ENCODE assay signal across 17 mouse cellular contexts in genomic region chr2:50186711-50187405, GRCm38 (mm10).
DNase-seq lines count a peak whose midpoint lies in the region; ATAC-seq and TF ChIP-seq lines count a peak whose summit lies in the region.
"Had no signal": no experiment of that assay in that cellular context is flagged by ENCODE, and none has a peak within 500 bp of the region (broad histone marks: within the 10 kb centered on the region; RNA-seq: fewer than 3 reads in every experiment).

No protein-coding gene starts in this region.

- H3K27me3 ChIP-seq in heart, embryonic 11.5 days (ENCODE audit: control insufficient read depth, insufficient read depth, low read length) = no peaks in the 10 kb centered on the region
- no peaks in the 10 kb centered on the region for H3K27me3 ChIP-seq in stomach, embryonic 14.5 days (ENCODE audit: control insufficient read depth, insufficient read depth, low read length)
- H3K27me3 ChIP-seq in stomach, postnatal 0 days (ENCODE audit: control insufficient read depth, insufficient read depth, low read length) = no peaks in the 10 kb centered on the region
- no peaks in the 10 kb centered on the region for H3K27me3 ChIP-seq in kidney, postnatal 0 days (ENCODE audit: insufficient read depth, low read length)
- no peaks in the 10 kb centered on the region for H3K27me3 ChIP-seq in liver, postnatal 0 days (ENCODE audit: insufficient read depth, low read length)
- H3K27me3 ChIP-seq: heart, embryonic 15.5 days; hindbrain, embryonic 12.5 days; midbrain, embryonic 15.5 days; neural tube, embryonic 12.5 days had no signal

- peaks cover 9% of the 10 kb centered on the region for H3K4me1 ChIP-seq in heart, embryonic 11.5 days (ENCODE audit: control insufficient read depth, insufficient read depth, low read length)
- H3K4me1 ChIP-seq in stomach, embryonic 14.5 days (ENCODE audit: control insufficient read depth, insufficient read depth, low read length) = no peaks in the 10 kb centered on the region
- H3K4me1 ChIP-seq in stomach, postnatal 0 days (replicated peaks; ENCODE audit: control insufficient read depth, insufficient read depth) = no peaks in the 10 kb centered on the region
- peaks cover 8% of the 10 kb centered on the region; the same call in 1 of the 2 replicates for H3K4me1 ChIP-seq in kidney, postnatal 0 days (replicated peaks; ENCODE audit: insufficient read depth, low read length)
- no peaks in the 10 kb centered on the region for H3K4me1 ChIP-seq in liver, postnatal 0 days (ENCODE audit: insufficient read depth)
- H3K4me1 ChIP-seq: neural tube, embryonic 12.5 days had no signal

- DNase-seq in heart, postnatal 10 days = no peak
- no peak for DNase-seq in stomach, postnatal 0 days (ENCODE audit: low spot score)
- peak; percentile 47 for DNase-seq in kidney, postnatal 0 days (ENCODE audit: low spot score)
- peak; percentile 19 for DNase-seq in right cerebral cortex, postnatal 4 days
- DNase-seq in adrenal gland, postnatal 14 days = no peak
- no peak for DNase-seq in liver, postnatal 0 days
- DNase-seq: adrenal gland, postnatal 25 days; cerebellum, postnatal 25 days; retina, postnatal 1 day had no signal

- intact Hi-C loops in heart, postnatal 10 days (cut with DNase I) = no loop called here

- H3K27ac ChIP-seq in heart, embryonic 11.5 days (ENCODE audit: low read depth, low read length) = no peak overlapping the region
- no peak overlapping the region for H3K27ac ChIP-seq in stomach, embryonic 14.5 days (ENCODE audit: low read length)
- H3K27ac ChIP-seq in stomach, postnatal 0 days (replicated peaks) = no peak overlapping the region
- H3K27ac ChIP-seq in kidney, postnatal 0 days = no peak overlapping the region
- no peak overlapping the region for H3K27ac ChIP-seq in liver, postnatal 0 days (ENCODE audit: low read depth)
- H3K27ac ChIP-seq: heart, embryonic 15.5 days; hindbrain, embryonic 12.5 days; macrophage; midbrain, embryonic 15.5 days; neural tube, embryonic 12.5 days had no signal

- no peak for TF ChIP-seq EP300 in stomach, postnatal 0 days (optimal IDR thresholded peaks at IDR 0.05)
- no peak for TF ChIP-seq EP300 in liver, postnatal 0 days (IDR thresholded peaks at IDR 0.05; ENCODE audit: low read depth)

- no peaks in the 10 kb centered on the region for H3K9me3 ChIP-seq in heart, embryonic 11.5 days (replicated peaks; ENCODE audit: control insufficient read depth, low read length)
- H3K9me3 ChIP-seq in stomach, embryonic 14.5 days (ENCODE audit: control insufficient read depth, low read depth, low read length) = no peaks in the 10 kb centered on the region
- no peaks in the 10 kb centered on the region for H3K9me3 ChIP-seq in stomach, postnatal 0 days (ENCODE audit: control insufficient read depth, low read length)
- no peaks in the 10 kb centered on the region for H3K9me3 ChIP-seq in kidney, postnatal 0 days (replicated peaks; ENCODE audit: low read length)
- H3K9me3 ChIP-seq in liver, postnatal 0 days (ENCODE audit: low read length) = no peaks in the 10 kb centered on the region
- H3K9me3 ChIP-seq: heart, embryonic 15.5 days; hindbrain, embryonic 12.5 days; midbrain, embryonic 15.5 days; neural tube, embryonic 12.5 days had no signal

- no peak overlapping the region for H3K4me3 ChIP-seq in heart, embryonic 11.5 days (ENCODE audit: low read depth, low read length)
- no peak overlapping the region for H3K4me3 ChIP-seq in stomach, embryonic 14.5 days (ENCODE audit: low read depth, low read length)
- no peak overlapping the region for H3K4me3 ChIP-seq in stomach, postnatal 0 days (ENCODE audit: low read depth, low read length)
- no peak overlapping the region for H3K4me3 ChIP-seq in kidney, postnatal 0 days (replicated peaks; ENCODE audit: low read depth, low read length)
- no peak overlapping the region for H3K4me3 ChIP-seq in liver, postnatal 0 days (ENCODE audit: low read depth, low read length)
- H3K4me3 ChIP-seq: heart, embryonic 15.5 days; hindbrain, embryonic 12.5 days; midbrain, embryonic 15.5 days; neural tube, embryonic 12.5 days had no signal

- H3K9ac ChIP-seq in heart, embryonic 11.5 days (ENCODE audit: low read depth, low read length) = no peak overlapping the region
- no peak overlapping the region for H3K9ac ChIP-seq in stomach, embryonic 14.5 days (replicated peaks; ENCODE audit: low read depth, low read length)
- no peak overlapping the region for H3K9ac ChIP-seq in stomach, postnatal 0 days (ENCODE audit: low read length)
- H3K9ac ChIP-seq in kidney, postnatal 0 days (ENCODE audit: low read depth, low read length) = no peak overlapping the region
- H3K9ac ChIP-seq in liver, postnatal 0 days (replicated peaks) = no peak overlapping the region
- H3K9ac ChIP-seq: heart, embryonic 15.5 days; hindbrain, embryonic 12.5 days; midbrain, embryonic 15.5 days; neural tube, embryonic 12.5 days had no signal

- WGBS in heart, embryonic 11.5 days (ENCODE audit: insufficient replicate concordance) = 34% methylated on average over 12 of the region's 12 CpGs
- WGBS in stomach, embryonic 14.5 days = 17% methylated on average over 12 of the region's 12 CpGs
- WGBS in stomach, postnatal 0 days = 32% methylated on average over 12 of the region's 12 CpGs
- 8% methylated on average over 12 of the region's 12 CpGs for WGBS in kidney, postnatal 0 days
- WGBS in liver, postnatal 0 days (ENCODE audit: insufficient replicate concordance) = 36% methylated on average over 12 of the region's 12 CpGs

- H3K4me2 ChIP-seq in heart, embryonic 11.5 days = peak overlapping the region; percentile 19; the same call in 1 of the 2 replicates
- 0 out of 2 replicates have a peak overlapping the region, but pooled peaks have one; percentile 2 for H3K4me2 ChIP-seq in stomach, embryonic 14.5 days (replicated peaks; ENCODE audit: low read depth, low read length)
- no peak overlapping the region for H3K4me2 ChIP-seq in stomach, postnatal 0 days (replicated peaks; ENCODE audit: low read depth)
- peak overlapping the region; percentile 40 for H3K4me2 ChIP-seq in kidney, postnatal 0 days (ENCODE audit: low read length)
- no peak overlapping the region for H3K4me2 ChIP-seq in liver, postnatal 0 days (ENCODE audit: low read depth, low read length)
- H3K4me2 ChIP-seq: heart, embryonic 15.5 days; hindbrain, embryonic 12.5 days; midbrain, embryonic 15.5 days; neural tube, embryonic 12.5 days had no signal

- no peaks in the 10 kb centered on the region for H3K36me3 ChIP-seq in heart, embryonic 11.5 days (ENCODE audit: control insufficient read depth, insufficient read depth, low read length)
- H3K36me3 ChIP-seq in stomach, embryonic 14.5 days (ENCODE audit: control insufficient read depth, insufficient read depth, low read length) = no peaks in the 10 kb centered on the region
- no peaks in the 10 kb centered on the region for H3K36me3 ChIP-seq in stomach, postnatal 0 days (ENCODE audit: control insufficient read depth, insufficient read depth, low read length)
- no peaks in the 10 kb centered on the region for H3K36me3 ChIP-seq in kidney, postnatal 0 days (ENCODE audit: insufficient read depth, low read length)
- no peaks in the 10 kb centered on the region for H3K36me3 ChIP-seq in liver, postnatal 0 days (replicated peaks; ENCODE audit: insufficient read depth, low read length)
- H3K36me3 ChIP-seq: G1E; heart, embryonic 15.5 days; hindbrain, embryonic 12.5 days; midbrain, embryonic 15.5 days; neural tube, embryonic 12.5 days had no signal

- ATAC-seq in heart, embryonic 11.5 days (replicated peaks; ENCODE audit: insufficient number of reproducible peaks, low FRiP score, low TSS enrichment) = no peak
- no peak for ATAC-seq in stomach, embryonic 14.5 days (ENCODE audit: insufficient number of reproducible peaks, insufficient read depth, low FRiP score, low read depth)
- ATAC-seq in stomach, postnatal 0 days (ENCODE audit: low FRiP score, low TSS enrichment) = no peak
- peak; percentile 54; the same call in 1 of the 2 replicates for ATAC-seq in kidney, postnatal 0 days (replicated peaks; ENCODE audit: low FRiP score, low read depth)
- ATAC-seq in liver, postnatal 0 days = no peak
- ATAC-seq: midbrain, embryonic 15.5 days had no signal

- no peak for TF ChIP-seq CTCF in stomach, postnatal 0 days (IDR thresholded peaks at IDR 0.05; ENCODE audit: low read depth)
- TF ChIP-seq CTCF in kidney, postnatal 0 days (IDR thresholded peaks at IDR 0.05; ENCODE audit: low read depth) = no peak
- no peak for TF ChIP-seq CTCF in liver, postnatal 0 days (IDR thresholded peaks at IDR 0.05; ENCODE audit: low read depth)

Comparison
In these comparisons a context has a peak if more than half of its experiments do, and no peak if none do; other contexts are left out.
1. H3K4me2 ChIP-seq: peak in heart, embryonic 11.5 days (single experiment), stomach, embryonic 14.5 days (single experiment) and kidney, postnatal 0 days (single experiment); none in stomach, postnatal 0 days (single experiment) and liver, postnatal 0 days (single experiment).
2. DNase-seq: peak in kidney, postnatal 0 days (single experiment) and right cerebral cortex, postnatal 4 days (single experiment); none in heart, postnatal 10 days (0 of 2), stomach, postnatal 0 days (single experiment), adrenal gland, postnatal 14 days (single experiment) and liver, postnatal 0 days (single experiment).